Mouse (Mus musculus): ENCODE measurements at regions not wholly inside any gene's neighbourhood (a gene's known extent, or its start where the extent isn't known, plus 50 kb on each side); places are given as distances from the start of the nearest gene placed in this dataset.

- no peak for TF ChIP-seq EP300 (optimal IDR thresholded peaks at IDR 0.05)
- no peak for TF ChIP-seq CTCF (IDR thresholded peaks at IDR 0.05; ENCODE audit: low read depth)
These were observed 371.5 kb downstream of the Bckdhb start for GRCm38 (mm10) chr9:84296456-84296855.

All from stomach, postnatal 0 days (tissue).